Mouse (Mus musculus) hindbrain, embryonic 15.5 days (tissue): ENCODE measurements around the gene Rapgef2. TPM values are rescaled to one million over a fixed set of nuclear protein-coding genes. Genes with fewer than 3 reads are reported as not detected.

Source experiments
- ATAC-seq: fragments of 200-750 bp; cut with Nextera tagmentation; 2 replicates; pipeline ENCODE4 v1.8.0; 2017; ENCODE audit warnings: low read depth, moderate number of reproducible peaks, moderate TSS enrichment; ENCODE audit not compliant: low FRiP score
- H3K27ac ChIP-seq: fragments of 300-500 bp; sonication (generic); replicated peaks from 2 replicates; pipeline ENCODE4 v1.5.1; 2015; ENCODE audit warnings: mild to moderate bottlenecking, inconsistent platforms
- H3K27me3 ChIP-seq: fragments of 300-500 bp; sonication (generic); 2 replicates; pipeline ENCODE4 v1.6.1; 2015; ENCODE audit warnings: control low read depth, inconsistent platforms
- H3K36me3 ChIP-seq: fragments of 300-500 bp; sonication (generic); 2 replicates; pipeline ENCODE4 v1.6.1; 2015; ENCODE audit warnings: control low read depth, inconsistent platforms
- H3K4me1 ChIP-seq: fragments of 300-500 bp; sonication (generic); replicated peaks from 2 replicates; pipeline ENCODE4 v1.6.1; 2015; ENCODE audit warnings: control low read depth, inconsistent platforms
- H3K4me2 ChIP-seq: fragments of 300-500 bp; sonication (generic); 2 replicates; pipeline ENCODE4 v1.6.1; 2015; ENCODE audit warnings: moderate library complexity, mild to moderate bottlenecking, inconsistent platforms
- H3K4me3 ChIP-seq: fragments of 300-500 bp; sonication (generic); 2 replicates; pipeline ENCODE4 v1.5.1; 2015; ENCODE audit warnings: mild to moderate bottlenecking, inconsistent platforms
- H3K9ac ChIP-seq: fragments of 300-500 bp; sonication (generic); 2 replicates; pipeline ENCODE4 v1.6.1; 2015; ENCODE audit warnings: inconsistent platforms
- H3K9me3 ChIP-seq: fragments of 300-500 bp; sonication (generic); 2 replicates; pipeline ENCODE4 v1.6.1; 2016; ENCODE audit warnings: control low read depth, inconsistent platforms
- WGBS: fragments of 180-500 bp; shearing (Covaris S2); methylation state at CpG from one replicate; pipeline ENCODE4 v1.1.7; 2015; 5-methylcytosine and 5-hydroxymethylcytosine counted together
- polyA plus RNA-seq: library from polyadenylated mRNA; unstranded; fragments of >200 nt; fragmentation: Nextera tagmentation; extraction: Ambion mirVana; gene quantifications from 2 replicates; pipeline ENCODE4 v1.2.1, GENCODE M21; 2015

The Rapgef2 gene
- polyA plus RNA-seq, 1 experiment from 2014 or later, result 13.5 TPM

DNA sequence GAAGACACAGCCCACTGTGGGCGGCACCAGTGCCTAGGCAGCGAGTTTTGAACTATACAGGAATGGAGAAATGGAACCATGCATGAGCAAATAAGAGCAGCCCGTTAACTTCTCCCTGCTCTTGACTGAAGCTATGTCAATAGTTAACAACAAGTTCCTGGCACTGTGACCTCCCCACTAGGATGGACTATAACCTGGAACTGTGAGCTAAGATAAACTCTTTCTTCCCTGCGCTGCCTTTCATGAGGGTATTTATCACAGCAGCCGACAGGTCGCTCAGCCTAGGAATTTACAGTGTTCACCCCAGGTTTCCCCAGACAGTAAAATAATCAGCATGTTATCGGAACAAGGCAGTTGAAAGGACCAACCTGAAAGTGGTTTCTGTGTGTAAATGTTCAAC, 79.8 kb downstream of the Rapgef2 start:
- H3K9ac ChIP-seq, result no peak overlapping the region
- no peak overlapping the region for H3K4me3 ChIP-seq
- no peak for ATAC-seq
- 98% methylated on average over 7 of the region's 7 CpGs for WGBS
- H3K4me1 ChIP-seq, result peaks cover 14% of the 10 kb centered on the region
- no peaks in the 10 kb centered on the region for H3K27me3 ChIP-seq
- no peak overlapping the region for H3K27ac ChIP-seq
- H3K9me3 ChIP-seq, result no peaks in the 10 kb centered on the region; the same call in 1 of the 2 replicates
- H3K36me3 ChIP-seq, result no peaks in the 10 kb centered on the region
- no peak overlapping the region for H3K4me2 ChIP-seq

DNA sequence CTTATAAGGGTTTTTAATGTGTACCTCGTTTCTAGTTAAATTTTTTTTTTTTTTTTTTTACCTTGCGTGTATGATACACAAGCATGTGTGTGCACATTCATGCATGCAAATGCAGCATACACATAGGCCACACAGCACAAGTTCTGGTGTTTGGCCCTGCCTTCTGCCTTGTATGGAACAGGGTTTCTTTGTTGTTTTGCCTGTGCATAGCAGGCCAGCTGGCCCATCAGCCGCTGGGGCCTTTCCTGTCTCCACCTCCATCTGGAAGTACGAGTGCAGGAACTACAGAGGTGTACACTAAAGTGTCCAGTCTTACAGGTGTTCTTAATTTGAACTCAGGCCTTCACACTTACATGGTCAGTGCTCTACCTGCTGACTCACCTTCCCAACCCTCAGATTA, 80.3 kb downstream of the Rapgef2 start:
- no peaks in the 10 kb centered on the region for H3K36me3 ChIP-seq
- H3K27ac ChIP-seq, result no peak overlapping the region
- H3K4me3 ChIP-seq, result no peak overlapping the region
- H3K4me1 ChIP-seq, result peaks cover 14% of the 10 kb centered on the region
- 78% methylated on average over 4 of the region's 4 CpGs for WGBS
- no peak overlapping the region for H3K4me2 ChIP-seq
- H3K9ac ChIP-seq, result no peak overlapping the region
- H3K27me3 ChIP-seq, result no peaks in the 10 kb centered on the region
- no peak for ATAC-seq
- no peaks in the 10 kb centered on the region; the same call in 1 of the 2 replicates for H3K9me3 ChIP-seq

GRCm38 (mm10) chr3:79205112-79205511, 81.2 kb downstream of the Rapgef2 start:
- Histone ChIP-seq H3K27me3 (no peaks in the 10 kb centered on the region), H3K27ac (no peak overlapping the region), H3K4me3 (no peak overlapping the region), H3K9me3 (no peaks in the 10 kb centered on the region; the same call in 1 of the 2 replicates), H3K9ac (no peak overlapping the region), H3K4me2 (no peak overlapping the region), H3K4me1 (peaks cover 14% of the 10 kb centered on the region), H3K36me3 (no peaks in the 10 kb centered on the region)
- ATAC-seq, result no peak
- 41% methylated on average over 3 of the region's 3 CpGs for WGBS

DNA sequence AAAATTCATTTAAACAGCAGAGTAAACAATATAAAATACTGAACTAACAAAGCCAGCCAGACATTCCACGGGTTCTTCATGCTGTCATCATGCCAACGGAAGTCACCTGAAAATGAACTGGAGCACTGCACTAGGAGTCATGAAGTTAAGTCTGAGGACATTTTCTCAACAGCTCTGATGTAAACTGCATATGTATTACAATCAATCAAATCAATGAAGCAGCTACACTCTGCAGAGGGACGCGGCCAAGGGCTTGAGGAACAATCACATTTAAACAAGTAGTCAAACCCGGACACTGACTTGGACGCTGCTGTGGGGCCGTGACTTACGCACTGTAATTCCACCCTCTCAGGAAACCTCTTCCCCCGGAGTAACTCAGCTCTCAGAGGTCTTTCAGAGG, 82.1 kb downstream of the Rapgef2 start:
- Histone ChIP-seq H3K27me3 (no peaks in the 10 kb centered on the region), H3K27ac (no peak overlapping the region), H3K4me1 (peaks cover 14% of the 10 kb centered on the region), H3K9me3 (no peaks in the 10 kb centered on the region; the same call in 1 of the 2 replicates), H3K4me3 (no peak overlapping the region), H3K36me3 (no peaks in the 10 kb centered on the region), H3K4me2 (no peak overlapping the region), H3K9ac (no peak overlapping the region)
- no peak for ATAC-seq
- 67% methylated on average over 9 of the region's 9 CpGs for WGBS

GRCm38 (mm10) chr3:79203821-79204220, 82.5 kb downstream of the Rapgef2 start:
- Histone ChIP-seq H3K9ac (no peak overlapping the region), H3K36me3 (no peaks in the 10 kb centered on the region), H3K9me3 (no peaks in the 10 kb centered on the region; the same call in 1 of the 2 replicates), H3K27me3 (no peaks in the 10 kb centered on the region), H3K4me3 (no peak overlapping the region), H3K4me2 (no peak overlapping the region), H3K27ac (no peak overlapping the region), H3K4me1 (peaks cover 14% of the 10 kb centered on the region)
- ATAC-seq, result no peak
- 54% methylated on average over 5 of the region's 5 CpGs for WGBS

GRCm38 (mm10) chr3:79203178-79203577, 83.1 kb downstream of the Rapgef2 start:
- H3K4me3 ChIP-seq, result no peak overlapping the region
- H3K27me3 ChIP-seq, result no peaks in the 10 kb centered on the region
- 59% methylated on average over 3 of the region's 3 CpGs for WGBS
- no peaks in the 10 kb centered on the region for H3K9me3 ChIP-seq
- H3K4me1 ChIP-seq, result peaks cover 14% of the 10 kb centered on the region
- H3K36me3 ChIP-seq, result no peaks in the 10 kb centered on the region
- no peak overlapping the region for H3K4me2 ChIP-seq
- H3K27ac ChIP-seq, result no peak overlapping the region
- no peak for ATAC-seq
- H3K9ac ChIP-seq, result no peak overlapping the region

GRCm38 (mm10) chr3:79202275-79203153, 83.8 kb downstream of the Rapgef2 start:
- H3K4me2 ChIP-seq, result no peak overlapping the region
- no peaks in the 10 kb centered on the region for H3K27me3 ChIP-seq
- no peak overlapping the region for H3K9ac ChIP-seq
- peaks cover 14% of the 10 kb centered on the region for H3K4me1 ChIP-seq
- ATAC-seq, result peak; percentile 76
- WGBS, result 41% methylated on average over 11 of the region's 11 CpGs
- no peaks in the 10 kb centered on the region for H3K9me3 ChIP-seq
- H3K36me3 ChIP-seq, result no peaks in the 10 kb centered on the region
- H3K4me3 ChIP-seq, result no peak overlapping the region
- no peak overlapping the region for H3K27ac ChIP-seq

DNA sequence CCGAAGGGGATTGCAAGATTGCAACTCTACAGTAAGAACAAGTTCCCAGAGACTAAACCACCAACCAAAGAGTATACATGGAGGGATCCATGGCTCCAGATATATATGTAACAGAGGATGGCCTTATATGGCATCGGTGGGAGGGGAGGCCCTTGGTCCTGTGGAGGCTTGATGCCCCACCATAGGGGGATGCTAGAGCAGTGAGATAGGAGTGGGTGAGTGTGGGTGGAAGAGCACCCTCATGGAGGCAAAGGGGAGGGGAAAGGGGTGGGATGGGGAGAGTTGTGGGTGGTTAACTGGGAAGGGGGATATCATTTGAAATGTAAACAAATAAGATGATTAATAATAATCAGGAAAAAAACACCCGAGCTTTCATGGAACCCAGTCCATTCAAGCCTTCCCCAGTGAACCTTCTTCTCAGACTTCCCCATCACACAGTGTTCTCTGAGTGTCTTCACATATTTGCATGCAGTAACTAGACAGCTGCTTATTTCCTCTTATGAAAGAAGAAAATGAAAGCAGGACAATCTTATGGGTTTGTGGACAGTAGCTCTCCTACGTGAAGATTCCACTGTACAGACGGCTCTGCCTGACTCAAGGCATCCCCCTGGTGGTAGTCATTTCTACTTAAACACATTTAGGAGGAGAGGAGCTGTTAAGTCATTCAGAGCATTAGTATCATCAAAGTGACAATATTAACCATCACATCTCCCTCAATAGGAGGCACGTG, 89.4 kb downstream of the Rapgef2 start:
- 58% methylated on average over 6 of the region's 6 CpGs for WGBS

GRCm38 (mm10) chr3:79195280-79195679, 91.0 kb downstream of the Rapgef2 start:
- H3K9me3 ChIP-seq, result no peaks in the 10 kb centered on the region
- no peak overlapping the region for H3K4me3 ChIP-seq
- 84% methylated on average over 9 of the region's 9 CpGs for WGBS
- H3K27me3 ChIP-seq, result no peaks in the 10 kb centered on the region
- no peak overlapping the region for H3K4me2 ChIP-seq
- peaks cover 18% of the 10 kb centered on the region for H3K4me1 ChIP-seq
- no peak overlapping the region for H3K9ac ChIP-seq
- no peak overlapping the region for H3K27ac ChIP-seq
- ATAC-seq, result no peak
- no peaks in the 10 kb centered on the region for H3K36me3 ChIP-seq

More for the DNA sequence above, 89.4 kb downstream of the Rapgef2 start:
- Histone ChIP-seq H3K27ac (no peak overlapping the region), H3K4me1 (peaks cover 14% of the 10 kb centered on the region; the same call in 1 of the 2 replicates), H3K4me3 (no peak overlapping the region), H3K9me3 (no peaks in the 10 kb centered on the region), H3K4me2 (no peak overlapping the region), H3K9ac (no peak overlapping the region), H3K27me3 (no peaks in the 10 kb centered on the region), H3K36me3 (no peaks in the 10 kb centered on the region)
- peak; percentile 57; the same call in 1 of the 2 replicates for ATAC-seq

DNA sequence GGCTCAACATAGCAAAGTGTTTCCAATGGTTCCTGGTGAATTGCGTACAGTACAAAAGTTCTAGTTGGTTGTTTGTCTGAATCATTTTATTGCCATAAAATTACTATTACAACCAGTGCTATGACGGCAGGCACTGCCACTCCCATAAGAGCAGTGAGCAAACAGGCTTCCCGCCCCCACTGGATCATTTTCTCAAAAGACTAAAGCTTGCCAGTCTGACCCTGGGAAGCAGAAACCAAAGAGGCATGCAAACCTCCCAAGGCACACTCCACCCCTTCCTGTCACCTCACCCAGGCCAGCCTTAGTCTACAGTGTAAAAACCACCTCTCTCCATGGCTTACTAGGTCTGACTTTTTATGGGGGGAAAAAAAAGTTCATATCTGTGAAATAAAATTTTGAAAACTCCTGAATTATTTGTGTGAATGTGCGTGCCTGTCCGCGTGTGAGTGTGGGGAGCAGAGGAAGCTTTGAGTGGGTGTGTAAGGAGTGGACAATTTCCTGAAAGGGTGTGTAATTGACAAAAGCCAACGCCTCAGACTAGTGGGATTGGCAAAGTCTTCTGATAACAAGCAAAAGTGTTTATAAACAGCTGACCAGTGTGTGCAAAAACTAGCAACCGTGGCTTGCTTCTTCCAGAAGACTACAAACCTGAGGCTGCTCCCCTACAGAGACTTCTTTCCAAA, 92.1 kb downstream of the Rapgef2 start:
- no peaks in the 10 kb centered on the region for H3K27me3 ChIP-seq
- H3K4me2 ChIP-seq, result no peak overlapping the region
- ATAC-seq, result no peak
- H3K36me3 ChIP-seq, result no peaks in the 10 kb centered on the region
- H3K9me3 ChIP-seq, result no peaks in the 10 kb centered on the region
- H3K4me1 ChIP-seq, result peaks cover 18% of the 10 kb centered on the region
- 82% methylated on average over 8 of the region's 8 CpGs for WGBS
- no peak overlapping the region for H3K9ac ChIP-seq
- H3K4me3 ChIP-seq, result no peak overlapping the region
- H3K27ac ChIP-seq, result no peak overlapping the region

DNA sequence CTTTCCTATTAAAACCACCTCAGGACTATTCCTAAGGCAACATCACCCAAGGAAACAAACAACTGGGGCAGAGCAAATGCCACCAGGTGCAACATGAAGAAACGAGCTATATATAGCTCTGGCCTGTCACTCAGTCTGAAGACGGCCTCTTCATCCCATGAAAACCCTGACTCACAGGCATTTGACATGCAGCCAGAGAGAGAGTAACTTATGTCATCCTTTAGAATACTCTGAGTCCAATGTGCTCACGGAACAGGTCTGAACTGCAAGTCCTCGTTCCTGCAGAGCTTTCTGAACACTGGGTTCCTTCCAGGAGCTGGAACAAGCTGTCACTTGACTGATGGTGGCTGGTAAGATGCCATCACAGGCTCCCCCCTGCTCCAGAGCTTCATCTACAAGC, 93.3 kb downstream of the Rapgef2 start:
- no peak overlapping the region for H3K4me3 ChIP-seq
- H3K27ac ChIP-seq, result no peak overlapping the region; the same call in 1 of the 2 replicates
- H3K36me3 ChIP-seq, result no peaks in the 10 kb centered on the region
- WGBS, result 57% methylated on average over 4 of the region's 4 CpGs
- H3K9ac ChIP-seq, result no peak overlapping the region
- no peaks in the 10 kb centered on the region for H3K9me3 ChIP-seq
- no peak overlapping the region for H3K4me2 ChIP-seq
- H3K4me1 ChIP-seq, result peaks cover 18% of the 10 kb centered on the region
- no peak for ATAC-seq
- H3K27me3 ChIP-seq, result no peaks in the 10 kb centered on the region

DNA sequence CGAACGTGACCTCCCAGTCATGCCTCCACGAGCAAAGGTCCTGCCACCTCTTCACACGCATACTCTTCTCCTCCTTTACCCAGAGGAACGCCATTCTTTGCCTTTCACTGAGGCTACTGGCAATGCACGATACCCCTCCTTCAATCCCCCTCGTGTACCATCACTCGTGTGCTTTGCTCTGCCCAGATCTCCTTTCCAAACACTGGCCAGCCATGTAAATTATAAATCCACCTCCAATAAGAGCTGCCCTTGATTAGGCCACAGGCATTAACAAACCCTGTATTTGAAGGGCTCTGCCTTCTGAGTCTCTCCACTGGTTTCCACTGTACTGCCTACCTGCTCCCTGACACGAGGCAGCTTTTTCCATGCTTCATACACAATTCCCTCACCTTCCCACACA, 94.3 kb downstream of the Rapgef2 start:
- Histone ChIP-seq H3K4me1 (peaks cover 17% of the 10 kb centered on the region), H3K4me2 (peak overlapping the region; percentile 15; the same call in 1 of the 2 replicates), H3K4me3 (no peak overlapping the region), H3K9ac (no peak overlapping the region), H3K27me3 (no peaks in the 10 kb centered on the region), H3K27ac (no peak overlapping the region), H3K9me3 (no peaks in the 10 kb centered on the region), H3K36me3 (no peaks in the 10 kb centered on the region)
- ATAC-seq, result no peak
- 74% methylated on average over 9 of the region's 9 CpGs for WGBS
